Mouse (Mus musculus) thymus, adult 2 months (tissue): ENCODE measurements around the gene Hoxc4.

Experiments used
- CTCF ChIP-seq: fragments of 200-500 bp; IDR thresholded peaks from 2 replicates; pipeline ENCODE4 v1.5.1; 2012; ENCODE audit warnings: mild to moderate bottlenecking, control low read depth, low read length, moderate library complexity, borderline replicate concordance; ENCODE audit not compliant: control insufficient read depth, poor library complexity, insufficient read depth; ENCODE audit errors: extremely low read depth
- POLR2A ChIP-seq: fragments of 200-500 bp; IDR thresholded peaks from 2 replicates; pipeline ENCODE4 v1.6.1; 2012; ENCODE audit warnings: mild to moderate bottlenecking, low read length, control low read depth, moderate library complexity; ENCODE audit not compliant: control insufficient read depth, poor library complexity, insufficient read depth; ENCODE audit errors: extremely low read depth

GRCm38 (mm10) chr15:103053210-103053609 lies 34.5 kb downstream of the Hoxc4 start:
- TF ChIP-seq POLR2A (no peak), CTCF (no peak)
